Mouse (Mus musculus) liver, embryonic 14.5 days (tissue): ENCODE results near the gene Dennd4a.

Experiments used
- CTCF ChIP-seq: IDR thresholded peaks from 2 replicates; pipeline ENCODE4 v1.5.1; 2016; ENCODE audit warnings: antibody characterized with exemption, low read depth, control low read depth
- EP300 ChIP-seq: IDR thresholded peaks from 2 replicates; pipeline ENCODE4 v1.6.1; 2016; ENCODE audit warnings: antibody characterized with exemption, low read depth

- TF ChIP-seq CTCF = no peak
- TF ChIP-seq EP300 = no peak
These were observed 36.7 kb upstream of the Dennd4a start for GRCm38 (mm10) chr9:64774411-64774811.
